Mouse (Mus musculus) hindbrain, embryonic 14.5 days (tissue): Measurements from ENCODE around the gene Prkcb. TPM values are rescaled to one million over a fixed set of nuclear protein-coding genes. Genes with fewer than 3 reads are reported as not detected.

Experiments used
- ATAC-seq: fragments of 200-750 bp; cut with Nextera tagmentation; 2 replicates; pipeline ENCODE4 v1.8.0; 2017; ENCODE audit warnings: moderate number of reproducible peaks, mild to moderate bottlenecking, moderate TSS enrichment, moderate library complexity; ENCODE audit not compliant: low FRiP score
- DNase-seq: peaks from one replicate; pipeline ENCODE4 v3.0.0-alpha.2; 2015; ENCODE audit warnings: low spot score
- H3K27ac ChIP-seq: fragments of 300-500 bp; sonication (generic); 2 replicates; pipeline ENCODE4 v1.5.1; 2014; ENCODE audit warnings: mild to moderate bottlenecking, moderate library complexity
- H3K27me3 ChIP-seq: fragments of 300-500 bp; sonication (generic); 2 replicates; pipeline ENCODE4 v1.6.1; 2014; ENCODE audit warnings: mild to moderate bottlenecking, low read length, mixed read lengths; ENCODE audit not compliant: control insufficient read depth, insufficient read depth
- H3K36me3 ChIP-seq: fragments of 300-500 bp; sonication (generic); replicated peaks from 2 replicates; pipeline ENCODE4 v1.6.1; 2014; ENCODE audit not compliant: control insufficient read depth, insufficient read depth
- H3K4me1 ChIP-seq: fragments of 300-500 bp; sonication (generic); replicated peaks from 2 replicates; pipeline ENCODE4 v1.6.1; 2014; ENCODE audit warnings: antibody characterized with exemption, low read length, mixed read lengths; ENCODE audit not compliant: control insufficient read depth, insufficient read depth
- H3K4me2 ChIP-seq: fragments of 300-500 bp; sonication (generic); replicated peaks from 2 replicates; pipeline ENCODE4 v1.6.1; 2014; ENCODE audit warnings: mild to moderate bottlenecking, moderate library complexity
- H3K4me3 ChIP-seq: fragments of 300-500 bp; sonication (generic); replicated peaks from 2 replicates; pipeline ENCODE4 v1.5.1; 2014; ENCODE audit warnings: mild to moderate bottlenecking, low read length
- H3K9ac ChIP-seq: fragments of 300-500 bp; sonication (generic); 2 replicates; pipeline ENCODE4 v1.6.1; 2014
- H3K9me3 ChIP-seq: fragments of 300-500 bp; sonication (generic); 2 replicates; pipeline ENCODE4 v1.6.1; 2016; ENCODE audit warnings: low read length; ENCODE audit not compliant: control insufficient read depth
- WGBS: fragments of 180-500 bp; shearing (Covaris S2); extraction: QIAGEN DNeasy Blood & Tissue Kit; methylation state at CpG from one replicate; pipeline ENCODE4 v1.1.7; 2014; 5-methylcytosine and 5-hydroxymethylcytosine counted together
- polyA plus RNA-seq: library from polyadenylated mRNA; unstranded; fragments of >200 nt; fragmentation: Nextera tagmentation; extraction: Ambion mirVana; gene quantifications from 2 replicates; pipeline ENCODE4 v1.2.1, GENCODE M21; 2014

The Prkcb gene
- polyA plus RNA-seq, 1 experiment from 2014 or later, result 135 TPM

- Histone ChIP-seq H3K36me3 (no peaks in the 10 kb centered on the region), H3K27me3 (no peaks in the 10 kb centered on the region), H3K9ac (no peak overlapping the region), H3K9me3 (no peaks in the 10 kb centered on the region), H3K27ac (no peak overlapping the region), H3K4me2 (no peak overlapping the region), H3K4me1 (peaks cover 7% of the 10 kb centered on the region; the same call in 1 of the 2 replicates), H3K4me3 (no peak overlapping the region)
- DNase-seq, result no peak
- ATAC-seq, result no peak
- WGBS, result 71% methylated on average over 14 of the region's 14 CpGs
These were observed 21.6 kb downstream of the Prkcb start for GRCm38 (mm10) chr7:122309909-122310725.

GRCm38 (mm10) chr7:122310726-122311018 lies 22.1 kb downstream of the Prkcb start:
- H3K4me3 ChIP-seq, result no peak overlapping the region
- ATAC-seq, result no peak
- no peaks in the 10 kb centered on the region for H3K36me3 ChIP-seq
- DNase-seq, result no peak
- no peak overlapping the region for H3K4me2 ChIP-seq
- H3K4me1 ChIP-seq, result peaks cover 7% of the 10 kb centered on the region; the same call in 1 of the 2 replicates
- H3K9me3 ChIP-seq, result no peaks in the 10 kb centered on the region
- 94% methylated on average over 7 of the region's 7 CpGs for WGBS
- H3K27ac ChIP-seq, result no peak overlapping the region
- no peak overlapping the region for H3K9ac ChIP-seq
- no peaks in the 10 kb centered on the region for H3K27me3 ChIP-seq

GRCm38 (mm10) chr7:122313690-122314477 lies 25.3 kb downstream of the Prkcb start:
- H3K9me3 ChIP-seq, result no peaks in the 10 kb centered on the region
- WGBS, result 92% methylated on average over 12 of the region's 12 CpGs
- no peaks in the 10 kb centered on the region for H3K36me3 ChIP-seq
- H3K27ac ChIP-seq, result no peak overlapping the region
- no peaks in the 10 kb centered on the region for H3K27me3 ChIP-seq
- DNase-seq, result no peak
- ATAC-seq, result no peak
- H3K4me3 ChIP-seq, result no peak overlapping the region
- H3K4me2 ChIP-seq, result no peak overlapping the region
- no peak overlapping the region for H3K9ac ChIP-seq
- H3K4me1 ChIP-seq, result peaks cover 7% of the 10 kb centered on the region; the same call in 1 of the 2 replicates

GRCm38 (mm10) chr7:122315720-122316331 lies 27.3 kb downstream of the Prkcb start:
- ATAC-seq, result no peak
- Histone ChIP-seq H3K4me1 (peaks cover 7% of the 10 kb centered on the region; the same call in 1 of the 2 replicates), H3K36me3 (no peaks in the 10 kb centered on the region), H3K4me2 (no peak overlapping the region), H3K27ac (no peak overlapping the region), H3K27me3 (no peaks in the 10 kb centered on the region), H3K9me3 (no peaks in the 10 kb centered on the region), H3K9ac (no peak overlapping the region), H3K4me3 (no peak overlapping the region)
- 89% methylated on average over 8 of the region's 8 CpGs for WGBS
- no peak for DNase-seq

GRCm38 (mm10) chr7:122316681-122317080 lies 28.1 kb downstream of the Prkcb start:
- no peak overlapping the region for H3K9ac ChIP-seq
- H3K27me3 ChIP-seq, result no peaks in the 10 kb centered on the region
- no peaks in the 10 kb centered on the region for H3K9me3 ChIP-seq
- H3K27ac ChIP-seq, result no peak overlapping the region
- no peaks in the 10 kb centered on the region for H3K36me3 ChIP-seq
- no peak overlapping the region for H3K4me2 ChIP-seq
- H3K4me1 ChIP-seq, result peaks cover 7% of the 10 kb centered on the region; the same call in 1 of the 2 replicates
- DNase-seq (no peak), ATAC-seq (no peak)
- H3K4me3 ChIP-seq, result no peak overlapping the region
- 80% methylated on average over 3 of the region's 3 CpGs for whole genome bisulfite sequencing

- DNase-seq (no peak), ATAC-seq (no peak)
- Histone ChIP-seq H3K9ac (no peak overlapping the region), H3K4me2 (no peak overlapping the region), H3K4me3 (no peak overlapping the region), H3K27me3 (no peaks in the 10 kb centered on the region), H3K36me3 (no peaks in the 10 kb centered on the region), H3K4me1 (peaks cover 4% of the 10 kb centered on the region; the same call in 1 of the 2 replicates), H3K27ac (no peak overlapping the region), H3K9me3 (no peaks in the 10 kb centered on the region)
These were observed 28.9 kb downstream of the Prkcb start for GRCm38 (mm10) chr7:122317485-122317884.

- Histone ChIP-seq H3K36me3 (no peaks in the 10 kb centered on the region), H3K27me3 (no peaks in the 10 kb centered on the region), H3K27ac (no peak overlapping the region), H3K9ac (no peak overlapping the region), H3K4me2 (no peak overlapping the region), H3K4me3 (no peak overlapping the region), H3K4me1 (no peaks in the 10 kb centered on the region), H3K9me3 (no peaks in the 10 kb centered on the region)
- 84% methylated on average over 9 of the region's 9 CpGs for WGBS
- DNase-seq (no peak), ATAC-seq (no peak)
These were observed 31.0 kb downstream of the Prkcb start for GRCm38 (mm10) chr7:122319566-122319965.

- no peak overlapping the region for H3K9ac ChIP-seq
- no peak for DNase-seq
These were observed 32.4 kb downstream of the Prkcb start for GRCm38 (mm10) chr7:122320843-122321544.

More at GRCm38 (mm10) chr7:122320843-122321544, 32.4 kb downstream of the Prkcb start:
- Histone ChIP-seq H3K27me3 (no peaks in the 10 kb centered on the region), H3K9me3 (no peaks in the 10 kb centered on the region), H3K4me2 (no peak overlapping the region), H3K4me3 (no peak overlapping the region), H3K4me1 (no peaks in the 10 kb centered on the region), H3K27ac (no peak overlapping the region), H3K36me3 (no peaks in the 10 kb centered on the region)
- WGBS, result 90% methylated on average over 7 of the region's 7 CpGs
- ATAC-seq, result no peak
